Comparison of ENCODE assay signal across 20 mouse cellular contexts in the genomic region with DNA sequence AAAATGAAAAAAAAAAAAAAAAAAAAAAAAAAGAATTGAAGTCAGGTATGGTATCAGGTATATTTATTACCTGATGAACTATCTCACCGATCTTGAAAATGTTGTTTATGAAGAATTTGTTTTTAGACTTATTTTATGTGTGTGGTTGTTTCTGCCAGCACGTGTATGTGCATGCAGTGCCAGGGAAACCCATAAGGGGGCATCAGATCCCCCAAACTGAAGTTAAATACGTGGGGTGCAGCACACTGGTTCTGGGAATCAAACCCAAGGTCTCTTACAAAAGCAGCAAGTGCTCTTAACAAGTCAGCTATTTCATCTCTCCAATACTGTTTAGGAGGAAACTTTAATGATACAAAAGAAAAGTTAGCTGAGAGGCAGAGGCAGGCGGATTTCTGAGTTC. TPM values are rescaled to one million over a fixed set of nuclear protein-coding genes. Genes with fewer than 3 reads are reported as not detected.
DNase-seq lines count a peak whose midpoint lies in the region; ATAC-seq and TF ChIP-seq lines count a peak whose summit lies in the region.
"Had no signal": no experiment of that assay in that cellular context is flagged by ENCODE, and none has a peak within 500 bp of the region (broad histone marks: within the 10 kb centered on the region; RNA-seq: fewer than 3 reads in every experiment).

No protein-coding gene starts in this region.

- peak; percentile 6 for DNase-seq in thymus, postnatal 25 days
- DNase-seq in thymus, postnatal 14 days = no peak
- DNase-seq in splenic B cell, adult 2 months (ENCODE audit: low read depth, low spot score) = peak; percentile 9
- DNase-seq in right cerebral cortex, adult 18-20 months = no peak
- DNase-seq in embryo, embryonic 9.5 days (ENCODE audit: extremely low spot score) = no peak
- DNase-seq: adrenal gland, postnatal 36 days; cerebellum, adult 11-12 months; heart, postnatal 14 days; lung, adult 2 months; lung, postnatal 4 days; retina, postnatal 1 day; right cerebral cortex, postnatal 4 days had no signal

- H3K4me3 ChIP-seq in intestine, postnatal 0 days (ENCODE audit: low read depth, low read length) = no peak overlapping the region
- H3K4me3 ChIP-seq in intestine, embryonic 16.5 days (ENCODE audit: low read length) = no peak overlapping the region
- H3K4me3 ChIP-seq in ES-Bruce4 (ENCODE audit: low read depth, low read length) = no peak overlapping the region
- H3K4me3 ChIP-seq: forebrain, embryonic 13.5 days; heart, embryonic 12.5 days; hindbrain, embryonic 13.5 days; intestine, embryonic 15.5 days; limb, embryonic 10.5 days had no signal

- no peaks in the 10 kb centered on the region for H3K27me3 ChIP-seq in intestine, postnatal 0 days (replicated peaks; ENCODE audit: control insufficient read depth, insufficient read depth, low read length)
- H3K27me3 ChIP-seq in intestine, embryonic 16.5 days (replicated peaks; ENCODE audit: control insufficient read depth, insufficient read depth, low read length) = no peaks in the 10 kb centered on the region
- H3K27me3 ChIP-seq in ES-Bruce4 (ENCODE audit: control insufficient read depth, insufficient read depth, low read length, poor library complexity, severe bottlenecking) = no peaks in the 10 kb centered on the region
- no peaks in the 10 kb centered on the region for H3K27me3 ChIP-seq in splenic B cell, adult 2 months (ENCODE audit: control insufficient read depth, insufficient read depth, low read length, poor library complexity, severe bottlenecking)
- H3K27me3 ChIP-seq: heart, embryonic 12.5 days; intestine, embryonic 15.5 days had no signal

- no peaks in the 10 kb centered on the region for H3K4me1 ChIP-seq in intestine, postnatal 0 days (replicated peaks; ENCODE audit: control insufficient read depth, insufficient read depth, low read length)
- H3K4me1 ChIP-seq in intestine, embryonic 16.5 days (ENCODE audit: control insufficient read depth, insufficient read depth, low read length) = peaks cover 11% of the 10 kb centered on the region
- H3K4me1 ChIP-seq in ES-Bruce4 (ENCODE audit: control insufficient read depth, insufficient read depth, low read length) = no peaks in the 10 kb centered on the region

- no peak overlapping the region for H3K27ac ChIP-seq in intestine, postnatal 0 days (ENCODE audit: low read depth, low read length)
- no peak overlapping the region for H3K27ac ChIP-seq in intestine, embryonic 16.5 days (ENCODE audit: low read length)
- no peak overlapping the region for H3K27ac ChIP-seq in ES-Bruce4 (ENCODE audit: insufficient read depth, low read length)
- H3K27ac ChIP-seq: forebrain, embryonic 13.5 days; hindbrain, embryonic 13.5 days; intestine, embryonic 15.5 days; limb, embryonic 10.5 days had no signal

- no peak for ATAC-seq in intestine, postnatal 0 days
- no peak for ATAC-seq in intestine, embryonic 16.5 days
- ATAC-seq: forebrain, embryonic 13.5 days; intestine, embryonic 15.5 days had no signal

- TF ChIP-seq CTCF in intestine, postnatal 0 days (IDR thresholded peaks at IDR 0.05; ENCODE audit: low read depth) = peak; percentile 11; the same call in 1 of the 2 replicates
- peak; percentile 8 for TF ChIP-seq CTCF in ES-Bruce4 (IDR thresholded peaks at IDR 0.05; ENCODE audit: low read depth, low read length)

- no peak overlapping the region for H3K4me2 ChIP-seq in intestine, postnatal 0 days (replicated peaks; ENCODE audit: low read depth)
- H3K4me2 ChIP-seq in intestine, embryonic 16.5 days (ENCODE audit: low read depth, low read length) = no peak overlapping the region
- H3K4me2 ChIP-seq: forebrain, embryonic 13.5 days; heart, embryonic 12.5 days; hindbrain, embryonic 13.5 days; intestine, embryonic 15.5 days had no signal

- TF ChIP-seq POLR2A in ES-Bruce4 (IDR thresholded peaks at IDR 0.05; ENCODE audit: insufficient read depth, low read length) = no peak

- no peak for TF ChIP-seq EP300 in ES-Bruce4 (IDR thresholded peaks at IDR 0.05; ENCODE audit: insufficient read depth, low read depth, low read length)

- no peak overlapping the region for H3K9ac ChIP-seq in intestine, postnatal 0 days (ENCODE audit: low read depth, low read length)
- no peak overlapping the region for H3K9ac ChIP-seq in intestine, embryonic 16.5 days (ENCODE audit: low read depth, low read length)
- H3K9ac ChIP-seq in ES-Bruce4 (ENCODE audit: low read depth, poor library complexity, severe bottlenecking) = no peak overlapping the region
- H3K9ac ChIP-seq: forebrain, embryonic 13.5 days; heart, embryonic 12.5 days; hindbrain, embryonic 13.5 days; intestine, embryonic 15.5 days had no signal

- no peaks in the 10 kb centered on the region for H3K9me3 ChIP-seq in intestine, postnatal 0 days (ENCODE audit: control insufficient read depth)
- H3K9me3 ChIP-seq in intestine, embryonic 16.5 days (ENCODE audit: control insufficient read depth, low read length) = no peaks in the 10 kb centered on the region
- no peaks in the 10 kb centered on the region for H3K9me3 ChIP-seq in ES-Bruce4 (replicated peaks; ENCODE audit: control insufficient read depth, insufficient read depth, low read length, poor library complexity, severe bottlenecking)
- H3K9me3 ChIP-seq: forebrain, embryonic 13.5 days; heart, embryonic 12.5 days; hindbrain, embryonic 13.5 days; intestine, embryonic 15.5 days; limb, embryonic 10.5 days had no signal

- H3K36me3 ChIP-seq in intestine, postnatal 0 days (ENCODE audit: control insufficient read depth, insufficient read depth) = no peaks in the 10 kb centered on the region
- no peaks in the 10 kb centered on the region for H3K36me3 ChIP-seq in intestine, embryonic 16.5 days (ENCODE audit: control insufficient read depth, insufficient read depth, low read length)
- H3K36me3 ChIP-seq in ES-Bruce4 (ENCODE audit: control insufficient read depth, insufficient read depth, low read length, poor library complexity, severe bottlenecking) = no peaks in the 10 kb centered on the region
- H3K36me3 ChIP-seq in splenic B cell, adult 2 months (ENCODE audit: control insufficient read depth, insufficient read depth, low read length, poor library complexity, severe bottlenecking) = no peaks in the 10 kb centered on the region
- H3K36me3 ChIP-seq: intestine, embryonic 15.5 days had no signal

- 91% methylated on average over 4 of the region's 4 CpGs for WGBS in intestine, postnatal 0 days
- 85% methylated on average over 4 of the region's 4 CpGs for WGBS in intestine, embryonic 16.5 days

RNA-seq across cellular contexts. Expression of gene Dysf, which starts 4.1 kb away (rescaled TPM):
- 5.1 and 5.9 TPM in 2 replicates for polyA plus RNA-seq in intestine, postnatal 0 days (2015; fragmentation: Nextera tagmentation; extraction: Ambion mirVana)
- 5.7 and 6.1 TPM in 2 replicates for polyA plus RNA-seq in intestine, embryonic 16.5 days (2015; fragmentation: Nextera tagmentation; extraction: Ambion mirVana)
- 15.0 and 18.5 TPM in 2 replicates for polyA plus RNA-seq in ES-Bruce4 (2011; ENCODE audit: insufficient read depth, insufficient read length, low read depth, missing spikeins)

Comparison
In these comparisons a context has a peak if more than half of its experiments do, and no peak if none do; other contexts are left out.
1. DNase-seq: peak in thymus, postnatal 25 days (single experiment) and splenic B cell, adult 2 months (single experiment); none in thymus, postnatal 14 days (single experiment), right cerebral cortex, adult 18-20 months (single experiment) and embryo, embryonic 9.5 days (single experiment).